Mouse (Mus musculus) lung, adult 2 months (tissue): ENCODE data around the gene Slc22a5.

Source experiments
- CTCF ChIP-seq: fragments of 200-500 bp; IDR thresholded peaks from 2 replicates; pipeline ENCODE4 v1.5.1; 2011; ENCODE audit warnings: mild to moderate bottlenecking, low read length, control low read depth; ENCODE audit not compliant: insufficient read depth
- POLR2A ChIP-seq: fragments of 200-500 bp; IDR thresholded peaks from 2 replicates; pipeline ENCODE4 v1.6.1; 2011; ENCODE audit warnings: low read depth, mild to moderate bottlenecking, control low read depth, low read length, borderline replicate concordance; ENCODE audit errors: extremely low read depth

DNA sequence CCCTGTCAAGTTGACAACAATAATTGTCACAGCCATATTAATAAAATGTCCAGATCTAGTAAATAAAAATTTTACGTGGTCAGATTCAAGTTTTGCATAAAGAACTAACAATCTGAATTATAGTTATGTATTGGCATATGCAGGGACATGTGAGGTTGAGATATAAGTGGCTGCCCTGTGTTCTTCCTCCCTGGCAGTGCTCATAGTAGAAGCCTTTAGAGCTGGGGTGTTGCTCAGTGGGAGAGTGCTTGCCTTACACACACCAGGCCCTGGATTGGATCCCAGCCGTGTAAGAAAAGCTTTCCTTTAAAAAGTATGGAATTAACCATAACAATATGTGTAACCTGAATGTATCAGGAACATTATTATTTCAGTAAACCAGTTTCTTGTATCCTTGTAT is 2.0 kb upstream of the Slc22a5 start:
- TF ChIP-seq CTCF, result no peak
- TF ChIP-seq POLR2A, result no peak
